Mouse (Mus musculus): ENCODE results near the gene Aff3.
A peak's percentile ranks its signal among the peaks of the same experiment; 100 is the strongest.

Aff3 gene

GRCm38 (mm10) chr1:38594766-38595165, 70.0 kb downstream of the Aff3 start:
- DNase-seq, result no peak

GRCm38 (mm10) chr1:38591194-38591593, 73.6 kb downstream of the Aff3 start:
- peak; percentile 34 for DNase-seq

GRCm38 (mm10) chr1:38588741-38589140, 76.0 kb downstream of the Aff3 start:
- no peak for DNase-seq

GRCm38 (mm10) chr1:38582328-38582727, 82.4 kb downstream of the Aff3 start:
- DNase-seq, result no peak

GRCm38 (mm10) chr1:38580572-38580971, 84.2 kb downstream of the Aff3 start:
- DNase-seq, result no peak

- DNase-seq, result peak; percentile 27
These were observed 86.4 kb downstream of the Aff3 start for GRCm38 (mm10) chr1:38578339-38578738.

GRCm38 (mm10) chr1:38567791-38568190, 97.0 kb downstream of the Aff3 start:
- no peak for DNase-seq

GRCm38 (mm10) chr1:38566101-38566678, 98.6 kb downstream of the Aff3 start:
- no peak for DNase-seq

GRCm38 (mm10) chr1:38565295-38565777, 99.4 kb downstream of the Aff3 start:
- no peak for DNase-seq

GRCm38 (mm10) chr1:38562397-38563199, 102.2 kb downstream of the Aff3 start:
- DNase-seq, result peak; percentile 27

- DNase-seq, result no peak
These were observed 103.4 kb downstream of the Aff3 start for GRCm38 (mm10) chr1:38561331-38561730.

- DNase-seq, result peak; percentile 23
These were observed 104.1 kb downstream of the Aff3 start for GRCm38 (mm10) chr1:38560666-38561065.

- no peak for DNase-seq
These were observed 107.1 kb downstream of the Aff3 start for GRCm38 (mm10) chr1:38557615-38558014.

- no peak for DNase-seq
These were observed 110.2 kb downstream of the Aff3 start for GRCm38 (mm10) chr1:38554546-38554945.

GRCm38 (mm10) chr1:38553090-38553489, 111.7 kb downstream of the Aff3 start:
- DNase-seq, result peak; percentile 25

GRCm38 (mm10) chr1:38550579-38550978, 114.2 kb downstream of the Aff3 start:
- no peak for DNase-seq

- DNase-seq, result no peak
These were observed 115.8 kb downstream of the Aff3 start for GRCm38 (mm10) chr1:38548671-38549661.

- no peak for DNase-seq
These were observed 117.1 kb downstream of the Aff3 start for GRCm38 (mm10) chr1:38547685-38548084.

GRCm38 (mm10) chr1:38546696-38547095, 118.1 kb downstream of the Aff3 start:
- DNase-seq, result no peak

- peak; percentile 46 for DNase-seq
These were observed 119.3 kb downstream of the Aff3 start for GRCm38 (mm10) chr1:38545282-38545945.

- no peak for DNase-seq
These were observed 120.3 kb downstream of the Aff3 start for GRCm38 (mm10) chr1:38544501-38544900.

GRCm38 (mm10) chr1:38541536-38541935, 123.2 kb downstream of the Aff3 start:
- DNase-seq, result no peak
